Mouse (Mus musculus) spleen, postnatal 4 days (tissue): ENCODE results near the gene Cpm.

Experiments used
- DNase-seq, 2 experiments: peaks; one replicate each; pipeline ENCODE4 v3.0.0; 2022; ENCODE audit warnings: low spot score in 2 of 2

Cpm gene

GRCm38 (mm10) chr10:117688204-117689151 is 59.2 kb downstream of the Cpm start:
- DNase-seq = peak in 1 of 2 experiments; percentile 72

- DNase-seq = no peak
These were observed 60.2 kb downstream of the Cpm start for GRCm38 (mm10) chr10:117689297-117690100.

GRCm38 (mm10) chr10:117690101-117690352 is 60.7 kb downstream of the Cpm start:
- DNase-seq = no peak

- DNase-seq = no peak
These were observed 61.5 kb downstream of the Cpm start for GRCm38 (mm10) chr10:117690770-117691296.

GRCm38 (mm10) chr10:117691389-117691968 is 62.2 kb downstream of the Cpm start:
- DNase-seq = no peak

- no peak for DNase-seq
These were observed 62.9 kb downstream of the Cpm start for GRCm38 (mm10) chr10:117692173-117692572.

- no peak for DNase-seq
These were observed 63.7 kb downstream of the Cpm start for GRCm38 (mm10) chr10:117692953-117693352.

- no peak for DNase-seq
These were observed 65.1 kb downstream of the Cpm start for GRCm38 (mm10) chr10:117694255-117694953.

- no peak for DNase-seq
These were observed 65.7 kb downstream of the Cpm start for GRCm38 (mm10) chr10:117695027-117695426.

GRCm38 (mm10) chr10:117695605-117696004 is 66.3 kb downstream of the Cpm start:
- DNase-seq = no peak

- no peak for DNase-seq
These were observed 66.9 kb downstream of the Cpm start for GRCm38 (mm10) chr10:117696021-117696826.

GRCm38 (mm10) chr10:117696827-117697560 is 67.7 kb downstream of the Cpm start:
- DNase-seq = no peak

GRCm38 (mm10) chr10:117697561-117698115 is 68.3 kb downstream of the Cpm start:
- no peak for DNase-seq

- no peak for DNase-seq
These were observed 69.2 kb downstream of the Cpm start for GRCm38 (mm10) chr10:117698313-117699138.

GRCm38 (mm10) chr10:117699914-117700313 is 70.6 kb downstream of the Cpm start:
- no peak for DNase-seq

GRCm38 (mm10) chr10:117700450-117700849 is 71.2 kb downstream of the Cpm start:
- DNase-seq = no peak

- DNase-seq = no peak
These were observed 71.9 kb downstream of the Cpm start for GRCm38 (mm10) chr10:117701034-117701829.
